Mouse (Mus musculus) adrenal gland, adult 8-10 months (tissue): ENCODE measurements around the gene Bbx. TPM values are rescaled to one million over a fixed set of nuclear protein-coding genes. Genes with fewer than 3 reads are reported as not detected.

Source experiments
- DNase-seq: peaks from one replicate; pipeline ENCODE4 v3.0.0; 2022
- total RNA-seq, 4 experiments: library from RNA; stranded (reverse); gene quantifications; 2 replicates each; pipeline ENCODE4 v1.2.4; 2022

Bbx gene
- total RNA-seq, 4 experiments from 2014 or later = 43.8 to 50.6 (median 46.3) TPM

- no peak for DNase-seq
These were observed 282.6 kb downstream of the Bbx start for GRCm38 (mm10) chr16:50149606-50150005.

GRCm38 (mm10) chr16:50147900-50148299, 284.3 kb downstream of the Bbx start:
- no peak for DNase-seq

Other genes with a start within 250 kb of the Bbx start
- not detected for gene Ccdc54, start 158.8 kb upstream of the Bbx start, total RNA-seq